Mouse (Mus musculus): ENCODE results near the gene Kpna3.
A peak's percentile ranks its signal among the peaks of the same experiment; 100 is the strongest.

DNA sequence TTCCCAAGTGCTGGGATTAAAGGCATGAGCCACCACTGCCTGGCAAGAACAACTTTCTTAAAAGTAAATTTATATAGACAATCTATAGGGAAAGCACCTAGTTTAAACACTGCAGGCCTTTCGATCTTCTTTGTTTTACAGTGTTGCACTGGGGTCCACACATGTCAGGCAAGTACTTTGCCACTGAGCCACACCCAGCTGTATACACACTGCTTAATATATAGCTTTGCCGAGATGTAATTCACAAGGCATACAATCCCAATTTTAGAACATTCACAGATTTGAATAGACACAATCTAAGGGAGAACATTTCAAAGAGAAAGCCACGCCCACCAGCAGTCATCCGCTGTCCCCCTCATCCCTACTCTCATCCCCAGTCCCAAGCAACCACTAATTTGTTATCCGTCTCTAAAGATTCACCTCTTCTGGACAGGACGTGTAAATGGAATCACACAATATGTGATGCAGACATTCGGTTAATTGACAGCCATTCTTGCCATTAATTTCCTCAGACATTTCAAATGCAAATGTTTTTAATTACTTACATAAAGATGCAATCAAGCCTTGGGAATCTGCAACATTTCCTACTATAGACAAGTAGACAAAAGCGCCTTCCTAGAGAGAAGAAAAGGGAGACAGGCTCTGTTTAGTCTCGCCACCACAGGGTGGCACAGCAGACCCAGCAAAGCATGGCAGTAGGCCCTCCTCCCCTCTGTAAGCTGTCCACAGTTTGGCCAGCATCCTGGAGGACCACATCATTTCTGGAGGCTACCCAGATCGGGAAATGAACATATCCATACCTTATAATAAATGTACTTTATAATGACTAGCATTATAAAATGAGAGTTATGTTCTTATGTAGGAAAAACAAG is 92.6 kb downstream of the Kpna3 start:
- peak; percentile 68 for TF ChIP-seq CTCF (IDR thresholded peaks at IDR 0.05; ENCODE audit: low read depth, low read length)
- TF ChIP-seq POLR2A (IDR thresholded peaks at IDR 0.05; ENCODE audit: extremely low read depth, insufficient read depth, low read length) = no peak

All from liver, adult 2 months (tissue).